Mouse (Mus musculus) stomach, postnatal 0 days (tissue): ENCODE measurements around the gene Serpine1. TPM values are rescaled to one million over a fixed set of nuclear protein-coding genes. Genes with fewer than 3 reads are reported as not detected.

Experiments
- ATAC-seq: fragments of 200-750 bp; cut with Nextera tagmentation; 2 replicates; pipeline ENCODE4 v1.8.0; 2017; ENCODE audit not compliant: low FRiP score, low TSS enrichment
- DNase-seq: peaks from one replicate; pipeline ENCODE4 v3.0.0-alpha.2; 2016; ENCODE audit warnings: low spot score
- H3K27ac ChIP-seq: fragments of 300-500 bp; sonication (generic); replicated peaks from 2 replicates; pipeline ENCODE4 v1.5.1; 2014; ENCODE audit warnings: mild to moderate bottlenecking, control low read depth
- H3K27me3 ChIP-seq: fragments of 300-500 bp; sonication (generic); 2 replicates; pipeline ENCODE4 v1.6.1; 2014; ENCODE audit warnings: low read length; ENCODE audit not compliant: control insufficient read depth, insufficient read depth
- H3K36me3 ChIP-seq: fragments of 300-500 bp; sonication (generic); 2 replicates; pipeline ENCODE4 v1.6.1; 2014; ENCODE audit warnings: low read length, mixed read lengths; ENCODE audit not compliant: control insufficient read depth, insufficient read depth
- H3K4me1 ChIP-seq: fragments of 300-500 bp; sonication (generic); replicated peaks from 2 replicates; pipeline ENCODE4 v1.6.1; 2014; ENCODE audit warnings: antibody characterized with exemption; ENCODE audit not compliant: control insufficient read depth, insufficient read depth
- H3K4me2 ChIP-seq: fragments of 300-500 bp; sonication (generic); replicated peaks from 2 replicates; pipeline ENCODE4 v1.6.1; 2014; ENCODE audit warnings: low read depth, mild to moderate bottlenecking, control low read depth, moderate library complexity
- H3K4me3 ChIP-seq: fragments of 300-500 bp; sonication (generic); 2 replicates; pipeline ENCODE4 v1.5.1; 2014; ENCODE audit warnings: low read depth, low read length, control low read depth
- H3K9ac ChIP-seq: fragments of 300-500 bp; sonication (generic); 2 replicates; pipeline ENCODE4 v1.6.1; 2014; ENCODE audit warnings: mild to moderate bottlenecking, low read length, control low read depth, mixed read lengths
- H3K9me3 ChIP-seq: fragments of 300-500 bp; sonication (generic); 2 replicates; pipeline ENCODE4 v1.6.1; 2016; ENCODE audit warnings: low read length; ENCODE audit not compliant: control insufficient read depth
- CTCF ChIP-seq: IDR thresholded peaks from 2 replicates; pipeline ENCODE4 v1.5.1; 2016; ENCODE audit warnings: antibody characterized with exemption, low read depth, mild to moderate bottlenecking, moderate library complexity
- EP300 ChIP-seq: optimal IDR thresholded peaks from 2 replicates; pipeline ENCODE3; 2016; ENCODE audit warnings: antibody characterized with exemption
- WGBS: fragments of 180-500 bp; shearing (Covaris S2); extraction: QIAGEN DNeasy Blood & Tissue Kit; methylation state at CpG from one replicate; pipeline ENCODE4 v1.1.7; 2014; 5-methylcytosine and 5-hydroxymethylcytosine counted together
- polyA plus RNA-seq: library from polyadenylated mRNA; unstranded; fragments of >200 nt; fragmentation: Nextera tagmentation; extraction: Ambion mirVana; gene quantifications from 2 replicates; pipeline ENCODE4 v1.2.1, GENCODE M21; 2015

Gene Serpine1
- polyA plus RNA-seq, 1 experiment from 2014 or later: 0.25 TPM

DNA sequence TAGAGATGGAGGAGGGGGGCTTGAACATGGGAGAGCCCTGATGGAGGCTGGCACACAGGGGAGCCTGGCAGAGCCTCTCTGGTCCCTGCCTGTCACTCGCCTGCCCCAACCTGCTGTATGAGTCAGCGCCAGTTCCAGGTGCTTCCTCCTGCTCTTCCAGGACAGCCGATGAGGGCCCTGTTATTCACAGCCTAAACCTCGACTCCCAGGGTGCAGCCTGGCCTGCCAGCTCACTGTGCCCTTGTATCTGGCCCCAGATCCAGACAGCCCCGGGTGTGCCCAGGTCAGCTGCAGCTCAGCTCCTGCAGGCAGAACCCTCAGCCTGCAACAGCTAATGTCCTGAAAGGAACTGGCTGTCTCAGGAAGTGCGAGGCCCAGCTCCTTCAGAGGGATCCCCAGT, 19.5 kb upstream of the Serpine1 start:
- H3K4me2 ChIP-seq: no peak overlapping the region
- H3K9me3 ChIP-seq: no peaks in the 10 kb centered on the region
- TF ChIP-seq CTCF (no peak), EP300 (no peak)
- ATAC-seq (peak; percentile 42; the same call in 1 of the 2 replicates), DNase-seq (no peak)
- no peaks in the 10 kb centered on the region for H3K36me3 ChIP-seq
- H3K27me3 ChIP-seq: no peaks in the 10 kb centered on the region
- no peaks in the 10 kb centered on the region for H3K4me1 ChIP-seq
- WGBS: 54% methylated on average over 6 of the region's 6 CpGs
- no peak overlapping the region for H3K4me3 ChIP-seq
- H3K9ac ChIP-seq: no peak overlapping the region; the same call in 1 of the 2 replicates
- H3K27ac ChIP-seq: peak overlapping the region; percentile 49; the same call in 1 of the 2 replicates

DNA sequence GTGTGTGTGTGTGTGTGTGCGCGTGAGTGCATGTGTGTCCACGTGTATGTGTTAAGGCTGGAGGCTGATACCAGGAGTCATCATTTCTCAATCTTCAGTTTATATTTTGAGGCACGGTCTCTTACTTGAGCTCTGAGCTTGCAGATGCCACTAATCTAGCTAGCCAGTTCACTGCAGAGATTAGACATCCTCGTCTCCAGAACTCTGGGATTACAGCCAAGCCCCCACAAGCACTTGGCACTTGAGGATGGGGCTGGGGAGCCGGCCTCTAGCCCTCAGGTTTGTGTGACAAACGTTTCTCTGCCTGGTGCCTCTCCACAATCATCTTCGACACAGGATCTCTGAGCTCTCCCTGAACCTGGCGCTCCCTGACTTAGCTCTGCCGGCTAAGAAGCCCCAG, 18.8 kb upstream of the Serpine1 start:
- no peak for DNase-seq
- ATAC-seq: no peak
- Histone ChIP-seq H3K9me3 (no peaks in the 10 kb centered on the region), H3K9ac (0 out of 2 replicates have a peak overlapping the region, but pooled peaks have one; percentile 27), H3K4me3 (no peak overlapping the region), H3K27me3 (no peaks in the 10 kb centered on the region), H3K4me2 (no peak overlapping the region), H3K27ac (no peak overlapping the region), H3K4me1 (no peaks in the 10 kb centered on the region), H3K36me3 (no peaks in the 10 kb centered on the region)
- TF ChIP-seq CTCF: no peak
- TF ChIP-seq EP300: no peak
- 62% methylated on average over 10 of the region's 10 CpGs for WGBS

DNA sequence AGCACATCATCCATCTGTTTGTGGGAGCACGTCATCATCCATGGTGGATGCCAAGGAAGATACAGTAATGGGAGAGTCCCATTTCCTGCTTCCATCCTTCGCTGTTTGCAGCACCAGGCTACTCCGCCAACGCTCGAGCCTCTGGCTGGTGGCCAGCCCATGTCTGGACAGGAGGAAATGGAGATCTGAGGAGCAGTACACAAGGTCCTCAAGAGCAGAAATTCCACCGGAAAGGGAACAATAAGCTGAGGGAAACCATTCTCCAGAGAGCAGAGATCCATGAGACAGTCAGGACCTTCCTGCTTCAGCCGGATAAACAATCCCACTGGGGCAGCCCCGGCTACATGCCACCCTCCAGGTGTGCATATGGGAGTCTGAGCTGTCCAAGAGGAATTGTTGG, 15.3 kb upstream of the Serpine1 start:
- H3K9me3 ChIP-seq: no peaks in the 10 kb centered on the region
- H3K4me2 ChIP-seq: no peak overlapping the region
- no peak overlapping the region for H3K9ac ChIP-seq
- H3K4me1 ChIP-seq: no peaks in the 10 kb centered on the region
- no peak overlapping the region for H3K27ac ChIP-seq
- TF ChIP-seq EP300 (no peak), CTCF (no peak)
- 76% methylated on average over 8 of the region's 8 CpGs for WGBS
- no peak overlapping the region for H3K4me3 ChIP-seq
- H3K27me3 ChIP-seq: no peaks in the 10 kb centered on the region
- DNase-seq (no peak), ATAC-seq (no peak)
- no peaks in the 10 kb centered on the region for H3K36me3 ChIP-seq

DNA sequence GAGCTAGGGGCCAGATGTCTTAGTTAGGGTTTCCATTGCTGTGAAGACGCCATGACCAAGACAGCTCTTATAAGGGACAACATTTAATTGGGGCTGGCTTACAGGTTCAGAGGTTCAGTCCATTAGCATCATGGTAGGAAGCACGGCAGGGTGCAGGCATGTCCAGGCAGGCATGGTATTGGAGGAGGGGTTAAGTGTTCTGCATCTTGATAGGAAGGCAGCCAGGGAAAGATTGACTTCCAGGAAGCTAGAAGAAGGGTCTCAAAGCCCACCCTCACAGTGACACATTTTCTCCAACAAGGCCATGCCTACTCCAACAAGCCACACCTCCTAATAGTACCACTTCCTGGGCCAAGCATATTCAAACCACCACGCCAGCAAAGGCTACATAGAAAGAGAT, 13.7 kb upstream of the Serpine1 start:
- Histone ChIP-seq H3K36me3 (no peaks in the 10 kb centered on the region), H3K27me3 (no peaks in the 10 kb centered on the region), H3K27ac (no peak overlapping the region), H3K4me1 (no peaks in the 10 kb centered on the region), H3K4me2 (no peak overlapping the region), H3K9ac (no peak overlapping the region), H3K9me3 (no peaks in the 10 kb centered on the region), H3K4me3 (no peak overlapping the region)
- ATAC-seq: no peak
- no peak for DNase-seq
- TF ChIP-seq CTCF: no peak
- 74% methylated on average over 3 of the region's 3 CpGs for WGBS

DNA sequence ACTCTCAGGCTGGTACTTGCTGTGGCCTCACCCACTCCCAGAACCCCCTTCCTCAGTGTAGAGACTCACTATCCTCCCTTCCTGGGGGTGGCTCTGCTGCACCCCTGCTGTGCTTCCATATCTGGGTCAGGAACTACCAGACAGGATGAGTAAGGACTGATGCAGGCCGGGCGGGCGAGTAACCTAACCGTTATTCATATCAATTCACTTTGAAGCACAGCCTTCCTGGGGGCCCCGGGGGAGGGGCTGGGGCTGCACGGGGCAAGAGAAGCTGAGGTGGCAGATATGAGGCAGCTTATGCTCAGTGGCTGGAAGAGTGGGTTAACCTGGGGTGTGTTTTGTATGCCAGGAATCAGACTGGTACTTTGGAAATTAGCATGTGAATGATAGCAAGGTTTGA, 13.0 kb upstream of the Serpine1 start:
- ATAC-seq (no peak), DNase-seq (no peak)
- Histone ChIP-seq H3K27me3 (no peaks in the 10 kb centered on the region), H3K27ac (no peak overlapping the region), H3K9ac (no peak overlapping the region), H3K4me3 (no peak overlapping the region), H3K4me2 (no peak overlapping the region), H3K9me3 (no peaks in the 10 kb centered on the region), H3K4me1 (no peaks in the 10 kb centered on the region), H3K36me3 (no peaks in the 10 kb centered on the region)
- no peak for TF ChIP-seq EP300
- TF ChIP-seq CTCF: no peak
- 59% methylated on average over 6 of the region's 6 CpGs for WGBS

DNA sequence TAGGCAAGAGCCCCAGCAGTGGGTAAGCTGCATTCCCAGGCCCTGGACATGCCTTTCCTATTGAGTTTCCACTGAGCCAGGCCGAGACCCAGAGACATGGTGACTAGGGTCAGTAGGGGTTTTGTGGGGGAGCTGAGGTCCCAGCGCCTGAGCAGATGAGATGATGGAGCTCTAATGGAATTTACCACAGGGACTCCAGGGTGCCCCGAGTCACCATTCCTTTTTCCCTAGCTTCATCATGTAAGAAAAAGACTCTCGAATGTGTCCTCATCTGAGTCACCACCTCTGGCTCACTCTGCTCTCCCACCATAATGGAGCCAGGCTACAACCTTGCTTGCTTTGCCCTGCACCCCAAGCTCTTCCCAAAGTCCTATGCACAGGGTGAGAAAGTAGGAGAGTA, 11.0 kb upstream of the Serpine1 start:
- Histone ChIP-seq H3K27me3 (no peaks in the 10 kb centered on the region), H3K4me3 (no peak overlapping the region), H3K4me2 (no peak overlapping the region), H3K4me1 (no peaks in the 10 kb centered on the region), H3K27ac (no peak overlapping the region), H3K36me3 (no peaks in the 10 kb centered on the region), H3K9ac (no peak overlapping the region), H3K9me3 (no peaks in the 10 kb centered on the region)
- DNase-seq: no peak
- WGBS: 80% methylated on average over 4 of the region's 4 CpGs
- TF ChIP-seq EP300 (no peak), CTCF (no peak)
- ATAC-seq: no peak
